Mouse (Mus musculus): ENCODE data around the gene Vpreb3.

Vpreb3 gene

DNA sequence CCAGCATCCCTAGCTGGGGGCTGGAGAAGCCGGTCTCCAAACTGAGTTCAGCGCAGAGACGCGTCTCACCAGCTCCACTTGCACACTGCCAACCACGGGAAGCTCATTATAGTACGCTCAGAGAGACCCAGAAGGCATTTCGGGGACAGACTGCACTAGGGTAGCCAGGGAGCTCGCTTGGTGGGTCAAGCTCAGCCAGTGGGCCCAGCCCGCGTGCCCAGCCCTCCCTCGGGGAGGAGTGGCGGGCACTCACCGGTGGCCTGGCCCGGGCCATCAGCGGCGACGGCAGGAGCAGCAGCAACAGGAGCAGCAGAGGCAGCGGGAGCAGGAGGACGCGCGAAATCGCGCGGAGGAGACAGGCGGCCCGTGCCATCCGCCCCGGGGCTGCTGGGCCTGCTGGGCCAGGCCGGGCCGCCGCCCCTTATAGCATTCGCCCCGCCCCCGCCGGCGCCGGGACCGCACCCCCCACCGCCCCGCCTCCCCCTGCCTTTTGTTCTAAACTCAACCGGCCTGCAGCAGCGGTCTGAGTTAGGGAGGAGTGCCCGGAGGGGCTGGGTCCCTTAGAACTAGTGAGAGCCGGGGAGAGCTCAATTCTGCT, 10.7 kb upstream of the Vpreb3 start:
- in situ Hi-C loops (cut with MboI, MseI): no loop called here

DNA sequence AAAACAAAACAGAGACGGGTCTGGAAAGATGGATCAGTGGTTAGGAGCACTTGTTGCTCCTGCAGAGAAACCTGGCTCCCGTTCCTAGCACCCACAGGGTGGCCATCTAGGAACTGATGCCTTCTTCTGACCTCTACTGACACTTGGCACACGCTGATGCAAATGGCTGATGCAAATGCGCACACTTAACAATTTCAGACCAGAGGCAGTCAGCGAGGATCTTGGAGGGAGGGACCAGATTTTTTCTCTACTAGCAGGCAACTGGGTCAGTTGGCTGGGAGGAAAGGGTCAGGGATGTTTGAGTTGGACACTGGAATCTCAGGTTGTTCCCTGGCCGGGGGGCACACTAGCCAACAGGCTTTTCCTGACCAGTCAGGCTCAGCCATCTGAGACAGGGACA, 10.0 kb upstream of the Vpreb3 start, which contains the start of gene Chchd10:
Gene Chchd10, plus strand, starts transcription at position 240 of the 400 bp plus-strand sequence.
- in situ Hi-C loops (cut with MboI, MseI): no loop called here

DNA sequence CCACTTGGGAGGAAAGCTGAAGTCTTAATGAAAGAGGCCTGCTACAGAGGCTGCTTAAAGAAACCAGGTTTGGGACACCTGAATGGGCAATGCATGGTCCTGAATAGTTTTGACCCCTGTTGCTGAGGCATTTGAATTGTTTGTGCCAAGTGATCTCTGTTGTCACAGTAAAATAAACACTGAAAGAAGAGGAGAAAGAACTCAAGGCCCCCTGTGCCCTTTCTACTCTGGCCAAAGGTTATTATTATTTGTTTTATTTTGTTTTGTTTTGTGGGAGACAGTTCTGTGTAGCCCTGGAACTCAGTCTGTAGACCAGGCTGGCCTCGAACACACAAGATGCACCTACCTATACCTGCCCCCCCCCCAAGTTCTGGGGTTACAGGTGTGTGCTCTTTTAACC, 7.9 kb upstream of the Vpreb3 start:
- in situ Hi-C loops (cut with MboI, MseI): no loop called here

GRCm38 (mm10) chr10:75935680-75936541, 6.9 kb upstream of the Vpreb3 start, which contains the start of gene Mmp11:
TSS of gene Mmp11 (minus strand) at chr10:75936496.
- in situ Hi-C loops (cut with MboI, MseI): no loop called here

DNA sequence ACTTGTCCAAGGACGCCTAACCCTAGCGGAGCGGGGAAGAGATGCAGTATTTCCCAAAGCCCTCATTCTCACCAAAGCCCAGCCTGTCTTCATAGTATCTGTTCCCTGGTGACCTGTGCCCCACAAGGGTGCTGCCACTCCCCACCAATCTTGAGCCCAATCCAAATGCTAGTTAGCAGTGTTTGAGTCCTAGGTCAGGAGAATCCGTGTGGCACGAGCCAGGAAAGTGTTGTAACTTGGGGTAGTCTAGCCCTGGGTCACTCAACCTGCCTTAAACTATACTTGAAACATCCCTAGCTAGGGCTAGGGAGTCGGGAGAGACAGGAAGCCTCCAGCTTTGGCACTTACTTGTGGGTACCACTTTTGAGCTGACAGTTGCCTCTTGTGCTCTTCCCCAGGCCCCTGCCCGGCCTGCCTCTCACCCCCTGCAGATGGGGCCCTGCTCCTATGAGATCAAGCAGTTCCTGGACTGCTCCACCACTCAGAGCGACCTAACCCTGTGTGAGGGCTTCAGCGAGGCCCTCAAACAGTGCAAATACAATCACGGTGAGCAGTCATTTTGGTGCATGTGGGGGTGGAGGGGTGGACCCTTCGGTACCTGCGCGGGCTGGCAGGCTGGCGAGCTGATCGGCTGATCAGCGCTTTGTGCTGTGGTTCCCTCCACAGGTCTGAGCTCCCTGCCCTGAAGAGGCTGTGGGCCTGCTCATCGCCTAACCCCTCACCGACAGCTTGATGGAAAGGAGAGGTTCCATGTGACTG, 5.8 kb upstream of the Vpreb3 start:
- in situ Hi-C loops (cut with MboI, MseI): no loop called here

- in situ Hi-C loops (cut with MboI, MseI): no loop called here
These were observed 4.8 kb upstream of the Vpreb3 start for GRCm38 (mm10) chr10:75937851-75938643.

DNA sequence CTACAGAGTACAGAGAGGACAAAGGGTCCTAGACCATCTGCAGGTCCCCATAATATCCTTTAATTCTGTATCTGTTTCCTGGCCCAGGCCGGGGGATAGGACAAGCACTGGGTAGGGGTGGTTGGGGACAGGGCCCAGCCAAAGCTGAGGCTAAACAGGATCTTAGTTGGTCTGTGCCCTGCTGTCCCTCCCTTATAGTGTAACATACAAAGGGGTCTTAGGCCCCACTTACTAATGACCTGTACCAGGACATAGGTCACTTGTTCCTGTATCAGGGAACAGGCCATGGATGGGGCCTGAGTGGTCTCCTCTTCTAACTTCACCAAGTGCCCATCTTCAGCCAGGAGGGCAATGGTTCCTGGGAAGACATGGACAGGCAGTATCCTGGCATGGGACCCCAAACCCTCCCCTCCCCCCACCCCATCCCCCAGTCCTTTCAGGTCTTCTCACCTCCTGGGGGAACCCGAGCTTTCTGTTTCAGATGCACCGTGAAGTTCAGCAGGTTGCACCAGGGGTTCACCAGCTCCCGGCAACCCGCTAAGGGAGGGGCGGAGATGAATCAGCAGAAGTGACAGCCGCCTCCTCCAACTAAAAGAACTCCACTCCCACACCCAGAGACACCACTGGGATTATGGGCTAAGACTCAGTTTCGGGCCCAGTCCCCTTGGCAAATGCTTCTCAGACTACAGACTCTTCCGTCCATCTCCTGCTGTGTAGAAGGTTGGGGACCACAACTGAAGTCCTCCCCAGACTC, 3.2 kb upstream of the Vpreb3 start:
- in situ Hi-C loops (cut with MboI, MseI): no loop called here

GRCm38 (mm10) chr10:75940520-75940919, 2.3 kb upstream of the Vpreb3 start, which contains the start of gene Gm867:
TSS of gene Gm867 (minus strand) at chr10:75940672.
- in situ Hi-C loops (cut with MboI, MseI): no loop called here

- in situ Hi-C loops (cut with MboI, MseI): no loop called here
These were observed 1.6 kb upstream of the Vpreb3 start for GRCm38 (mm10) chr10:75941042-75941824.

DNA sequence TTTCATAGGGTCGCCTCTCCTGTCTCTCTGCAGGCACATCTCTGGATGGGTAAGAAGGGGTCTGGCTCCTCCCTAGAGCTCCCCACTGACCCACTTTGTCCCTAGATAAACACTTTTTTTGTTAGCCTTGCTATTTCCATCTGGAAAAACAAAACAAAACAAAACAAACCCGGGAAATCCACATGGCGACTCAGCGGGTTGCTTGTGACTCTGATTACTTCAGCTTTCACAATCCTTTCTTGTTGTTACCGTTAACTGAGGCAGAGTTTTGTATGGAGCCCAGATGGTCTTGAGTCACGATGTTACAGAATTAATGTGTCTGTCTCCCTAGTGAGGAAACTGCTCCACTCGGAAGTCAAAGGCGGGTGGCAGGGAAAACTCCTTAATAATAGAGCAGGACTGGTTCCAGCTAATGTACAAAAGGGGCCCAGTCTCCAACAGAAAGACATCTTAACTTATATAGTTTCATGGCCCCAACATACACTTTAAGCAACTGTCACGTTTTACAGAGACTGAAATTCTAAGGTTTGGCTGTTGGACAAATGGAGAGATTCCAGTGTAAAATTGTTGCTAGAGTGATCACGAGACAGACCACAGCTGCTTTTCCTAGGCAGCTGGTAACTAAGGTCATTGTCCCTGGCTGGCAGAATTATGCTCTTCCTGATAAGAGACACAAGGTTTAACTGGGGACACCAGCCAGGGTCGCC, 1.4 kb downstream of the Vpreb3 start:
- in situ Hi-C loops (cut with MboI, MseI): no loop called here

- in situ Hi-C loops (cut with MboI, MseI): no loop called here
These were observed 2.4 kb downstream of the Vpreb3 start for GRCm38 (mm10) chr10:75945213-75945612.

DNA sequence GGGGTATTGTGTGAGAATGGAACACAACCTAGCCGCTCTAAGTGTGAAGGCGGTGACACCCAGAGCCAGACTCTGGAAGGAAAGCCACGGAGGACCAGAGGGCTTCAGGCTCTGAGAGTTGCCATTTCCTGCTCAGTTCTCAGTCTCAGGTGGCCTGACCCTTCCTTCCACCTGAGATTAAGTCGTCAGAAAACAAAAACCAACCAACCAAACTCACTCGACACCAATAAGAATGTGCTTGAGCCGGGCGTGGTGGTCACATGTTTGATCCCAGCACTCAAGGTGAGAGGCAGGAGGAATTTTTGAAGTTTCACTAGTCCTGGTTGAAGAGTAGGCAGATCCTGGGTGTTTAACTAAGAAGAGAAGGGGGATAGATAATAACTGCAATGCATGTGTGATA, 3.0 kb downstream of the Vpreb3 start:
- in situ Hi-C loops (cut with MboI, MseI): no loop called here

- in situ Hi-C loops (cut with MboI, MseI): no loop called here
These were observed 5.2 kb downstream of the Vpreb3 start for GRCm38 (mm10) chr10:75948079-75948478.

GRCm38 (mm10) chr10:75949053-75950045, 6.5 kb downstream of the Vpreb3 start:
- in situ Hi-C loops (cut with MboI, MseI): loop anchor here (5.0 kb wide), 2 partner anchors 62 to 217 kb away; no protein-coding TSS in a partner anchor

DNA sequence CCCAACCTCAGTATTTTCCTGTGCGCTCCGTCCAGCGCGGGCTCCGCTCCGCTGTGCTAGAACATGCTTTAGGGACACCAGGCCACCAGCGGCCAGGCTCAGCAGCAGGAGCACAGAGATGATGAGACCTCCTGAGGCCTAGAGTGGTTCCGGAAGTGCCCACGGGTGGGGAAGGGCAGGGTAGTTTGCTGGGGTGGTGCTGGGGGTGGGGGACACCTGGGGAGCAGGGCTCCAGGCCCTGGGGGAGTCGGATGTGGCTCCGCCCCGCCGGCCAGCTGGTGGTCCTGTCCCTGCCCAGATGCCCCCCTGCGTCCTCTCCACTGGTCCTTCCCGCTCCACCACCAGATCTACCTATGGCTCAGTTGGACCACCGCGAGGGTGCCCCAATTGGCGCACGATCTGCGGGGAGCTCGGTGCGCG, 7.9 kb downstream of the Vpreb3 start:
- in situ Hi-C loops (cut with MboI, MseI): loop anchor here (5.0 kb wide), 2 partner anchors 64 to 218 kb away; no protein-coding TSS in a partner anchor

DNA sequence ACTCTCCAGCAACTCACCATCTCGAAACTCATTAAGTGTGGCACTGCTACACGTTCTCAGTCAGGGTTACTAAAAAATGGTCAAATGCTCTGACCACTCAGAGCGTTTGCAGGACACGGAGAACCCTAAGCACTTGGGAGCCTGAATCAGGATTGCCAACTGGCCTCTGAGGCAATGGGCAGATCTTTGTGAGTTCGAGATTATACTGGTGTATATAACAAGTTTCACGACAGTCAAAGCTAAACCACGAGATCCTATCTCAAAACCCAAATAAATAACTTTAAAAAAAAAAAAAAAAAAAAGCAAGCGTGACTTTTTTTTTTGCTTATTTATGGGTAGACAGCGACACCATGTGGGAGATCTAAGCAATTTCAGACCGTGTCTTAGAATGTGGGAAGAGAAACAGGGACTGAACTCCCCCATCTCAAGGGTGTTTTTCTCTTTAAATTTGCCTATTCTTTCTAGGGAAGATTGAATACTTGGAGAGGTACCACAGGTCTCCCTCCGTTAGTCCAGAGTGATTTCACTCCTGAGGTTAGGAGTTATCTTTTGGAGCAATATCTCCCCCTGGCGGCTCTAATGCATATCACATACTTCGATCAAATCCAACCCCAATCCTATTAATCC, 8.7 kb downstream of the Vpreb3 start:
- in situ Hi-C loops (cut with MboI, MseI): loop anchor here (5.0 kb wide), 2 partner anchors 64 to 219 kb away; no protein-coding TSS in a partner anchor

DNA sequence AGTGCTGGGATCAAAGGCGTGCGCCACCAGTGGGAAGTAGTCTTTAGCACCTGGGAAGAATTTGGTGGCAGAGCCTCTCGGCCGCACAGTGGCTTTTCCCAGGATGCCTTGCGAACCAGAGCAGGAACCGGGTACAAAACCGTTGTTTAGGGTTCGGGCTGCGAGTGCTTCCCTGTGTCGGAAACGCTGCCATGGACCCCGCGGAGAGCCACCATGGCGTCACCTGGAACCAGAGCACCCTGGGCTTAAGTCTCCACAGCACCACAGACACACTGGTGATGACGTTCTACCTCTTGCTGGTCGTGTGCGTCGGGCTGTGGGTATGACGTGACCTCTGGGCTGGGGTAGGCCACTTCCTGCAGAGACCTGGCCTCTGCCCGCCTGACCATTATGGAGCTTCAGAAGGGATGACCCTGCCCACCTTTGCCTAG, 11.5 kb downstream of the Vpreb3 start, which contains the start of gene Gm5134:
Gene Gm5134, plus strand, starts transcription at position 134 of the 431 bp plus-strand sequence.
- in situ Hi-C loops (cut with MboI, MseI): loop anchor here (5.0 kb wide), 2 partner anchors 67 to 222 kb away; no protein-coding TSS in a partner anchor

Data from T-helper 1 cell (primary cell).